Mouse (Mus musculus): ENCODE measurements around the gene Ptgr1. TPM values are rescaled to one million over a fixed set of nuclear protein-coding genes. Genes with fewer than 3 reads are reported as not detected.

Ptgr1 gene
- total RNA-seq, 2 experiments from 2014 or later = 58.2 to 67.6 TPM

- ATAC-seq (replicated peaks; ENCODE audit: poor library complexity, severe bottlenecking) = no peak
These were observed 52.6 kb downstream of the Ptgr1 start for GRCm38 (mm10) chr4:58934308-58934707.

GRCm38 (mm10) chr4:58932541-58932940, 54.4 kb downstream of the Ptgr1 start:
- ATAC-seq (replicated peaks; ENCODE audit: poor library complexity, severe bottlenecking) = no peak

- 0 out of 2 replicates have a peak, but pooled peaks have one; percentile 25 for ATAC-seq (replicated peaks; ENCODE audit: poor library complexity, severe bottlenecking)
These were observed 59.3 kb downstream of the Ptgr1 start for GRCm38 (mm10) chr4:58927661-58928060.

GRCm38 (mm10) chr4:58926120-58926519, 60.8 kb downstream of the Ptgr1 start:
- ATAC-seq (replicated peaks; ENCODE audit: poor library complexity, severe bottlenecking) = no peak

- ATAC-seq (replicated peaks; ENCODE audit: poor library complexity, severe bottlenecking) = no peak
These were observed 61.3 kb downstream of the Ptgr1 start for GRCm38 (mm10) chr4:58925664-58926063.

- peak; percentile 70 for ATAC-seq (replicated peaks; ENCODE audit: poor library complexity, severe bottlenecking)
These were observed 63.0 kb downstream of the Ptgr1 start for GRCm38 (mm10) chr4:58923933-58924332.

Other genes starting within 250 kb of the Ptgr1 start
- 5.2 TPM in 1 of 2 replicates, not detected in the other for gene Olfr267, start 199.4 kb downstream of the Ptgr1 start, total RNA-seq (2014; fragmentation: Nextera tagmentation)
- gene Olfr267, start 199.4 kb downstream of the Ptgr1 start, total RNA-seq (2017) = 0.17 and 0.26 TPM in 2 replicates
- gene Ecpas, start 74.4 kb downstream of the Ptgr1 start, total RNA-seq (2014; fragmentation: Nextera tagmentation) = 133 and 142 TPM in 2 replicates
- gene Ecpas, start 74.4 kb downstream of the Ptgr1 start, total RNA-seq (2017) = 88.5 and 92.9 TPM in 2 replicates
- not detected in 2 replicates for gene Zkscan16, start 43.5 kb downstream of the Ptgr1 start, total RNA-seq (2014; fragmentation: Nextera tagmentation)
- gene Zkscan16, start 43.5 kb downstream of the Ptgr1 start, total RNA-seq (2017) = not detected in 2 replicates
- 12.9 and 13.8 TPM in 2 replicates for gene Dnajc25, start 7.9 kb upstream of the Ptgr1 start, total RNA-seq (2014; fragmentation: Nextera tagmentation)
- 32.7 and 42.5 TPM in 2 replicates for gene Dnajc25, start 7.9 kb upstream of the Ptgr1 start, total RNA-seq (2017)
- not detected in 2 replicates for gene Gm20503, start 16.1 kb upstream of the Ptgr1 start, total RNA-seq (2014; fragmentation: Nextera tagmentation)
- not detected in 2 replicates for gene Gm20503, start 16.1 kb upstream of the Ptgr1 start, total RNA-seq (2017)
- 184 and 195 TPM in 2 replicates for gene Gng10, start 48.0 kb upstream of the Ptgr1 start, total RNA-seq (2014; fragmentation: Nextera tagmentation)
- gene Gng10, start 48.0 kb upstream of the Ptgr1 start, total RNA-seq (2017) = 90.0 and 112 TPM in 2 replicates
- gene AI481877, start 151.9 kb upstream of the Ptgr1 start, total RNA-seq (2014; fragmentation: Nextera tagmentation) = not detected in 2 replicates
- not detected in 2 replicates for gene AI481877, start 151.9 kb upstream of the Ptgr1 start, total RNA-seq (2017)
- 34.4 and 35.8 TPM in 2 replicates for gene Ugcg, start 202.1 kb upstream of the Ptgr1 start, total RNA-seq (2014; fragmentation: Nextera tagmentation)
- 24.6 and 38.7 TPM in 2 replicates for gene Ugcg, start 202.1 kb upstream of the Ptgr1 start, total RNA-seq (2017)